Mouse (Mus musculus) lung, postnatal 0 days (tissue): Measurements from ENCODE around the gene Rnaseh2b. TPM values are rescaled to one million over a fixed set of nuclear protein-coding genes. Genes with fewer than 3 reads are reported as not detected.

ENCODE experiments used
- ATAC-seq: fragments of 200-750 bp; cut with Nextera tagmentation; 2 replicates; pipeline ENCODE4 v1.8.0; 2017; ENCODE audit warnings: moderate library complexity
- DNase-seq: peaks from one replicate; pipeline ENCODE4 v3.0.0-alpha.2; 2016; ENCODE audit warnings: low spot score
- H3K27ac ChIP-seq: fragments of 300-500 bp; sonication (generic); 2 replicates; pipeline ENCODE4 v1.5.1; 2014; ENCODE audit warnings: antibody characterized with exemption, mild to moderate bottlenecking, low read length, mixed read lengths
- H3K27me3 ChIP-seq: fragments of 300-500 bp; sonication (generic); replicated peaks from 2 replicates; pipeline ENCODE4 v1.6.1; 2014; ENCODE audit warnings: low read length, mixed read lengths; ENCODE audit not compliant: insufficient read depth
- H3K36me3 ChIP-seq: fragments of 300-500 bp; sonication (generic); 2 replicates; pipeline ENCODE4 v1.6.1; 2014; ENCODE audit warnings: low read length, mixed read lengths; ENCODE audit not compliant: insufficient read depth
- H3K4me1 ChIP-seq: fragments of 300-500 bp; sonication (generic); 2 replicates; pipeline ENCODE4 v1.6.1; 2014; ENCODE audit warnings: antibody characterized with exemption, low read depth, low read length, mixed read lengths; ENCODE audit not compliant: insufficient read depth
- H3K4me2 ChIP-seq: fragments of 300-500 bp; sonication (generic); replicated peaks from 2 replicates; pipeline ENCODE4 v1.6.1; 2014; ENCODE audit warnings: low read depth, mild to moderate bottlenecking, low read length, moderate library complexity, mixed read lengths
- H3K4me3 ChIP-seq: fragments of 300-500 bp; sonication (generic); 2 replicates; pipeline ENCODE4 v1.5.1; 2014; ENCODE audit warnings: low read depth, low read length
- H3K9ac ChIP-seq: fragments of 300-500 bp; sonication (generic); replicated peaks from 2 replicates; pipeline ENCODE4 v1.6.1; 2014; ENCODE audit warnings: low read depth, mild to moderate bottlenecking
- H3K9me3 ChIP-seq: fragments of 300-500 bp; sonication (generic); 2 replicates; pipeline ENCODE4 v1.6.1; 2016; ENCODE audit warnings: low read length, mixed read lengths
- CTCF ChIP-seq: IDR thresholded peaks from 2 replicates; pipeline ENCODE4 v1.5.1; 2016; ENCODE audit warnings: antibody characterized with exemption, mild to moderate bottlenecking
- EP300 ChIP-seq: IDR thresholded peaks from 2 replicates; pipeline ENCODE4 v1.6.1; 2016; ENCODE audit warnings: antibody characterized with exemption, mild to moderate bottlenecking, control low read depth
- WGBS: fragments of 180-500 bp; shearing (Covaris S2); extraction: QIAGEN DNeasy Blood & Tissue Kit; methylation state at CpG from one replicate; pipeline ENCODE4 v1.1.7; 2014; 5-methylcytosine and 5-hydroxymethylcytosine counted together
- polyA plus RNA-seq: library from polyadenylated mRNA; unstranded; fragments of >200 nt; fragmentation: Nextera tagmentation; extraction: Ambion mirVana; gene quantifications from 2 replicates; pipeline ENCODE4 v1.2.1, GENCODE M21; 2015

Rnaseh2b gene
- polyA plus RNA-seq = 27.5 and 27.8 TPM in 2 replicates

DNA sequence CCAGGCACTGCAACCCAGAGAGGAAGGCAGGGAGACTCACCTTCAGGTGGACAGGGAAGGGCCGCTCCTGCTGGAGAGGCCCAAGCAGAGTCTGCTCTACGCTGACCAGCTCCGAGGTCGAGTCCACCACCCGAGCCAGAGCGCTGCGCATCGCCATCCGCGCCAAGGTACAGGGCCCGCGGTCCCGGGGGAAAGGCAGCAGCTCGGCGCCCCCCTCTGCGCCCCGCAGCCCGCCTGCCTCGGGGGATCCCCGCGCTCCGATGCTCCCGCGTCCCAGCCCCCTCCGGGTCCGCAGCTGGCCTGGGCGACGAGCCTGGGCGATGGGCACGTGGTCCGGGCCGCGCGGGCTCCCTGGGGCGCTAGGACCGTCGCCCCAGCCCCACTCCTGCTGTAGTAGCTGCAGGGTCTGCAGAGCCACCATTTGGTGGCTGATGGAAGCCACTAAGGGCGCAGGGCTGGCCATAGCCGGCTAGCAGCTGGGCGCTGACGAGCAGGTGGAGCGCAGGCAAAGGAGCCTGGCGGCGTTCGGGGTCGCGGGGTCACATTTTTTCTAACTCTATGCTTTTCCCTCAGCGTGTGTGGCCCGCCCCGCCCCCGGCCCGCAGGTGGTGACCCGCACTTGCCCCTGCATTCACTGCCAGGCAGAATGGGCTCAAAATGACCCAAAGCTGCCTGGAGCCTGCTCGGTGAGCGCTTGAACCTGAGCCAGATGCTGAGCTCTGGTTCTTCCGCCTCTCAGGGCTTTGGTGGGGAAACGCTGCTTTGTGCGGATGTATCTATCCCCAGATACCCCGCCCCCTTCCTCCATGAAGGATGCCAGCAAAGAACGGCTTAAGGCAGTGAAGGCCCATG lies at the start of gene Rnaseh2b, which contains the start of gene Dleu7:
TSS of gene Rnaseh2b (plus strand) at position 102 of the 852 bp plus-strand sequence.
TSS of gene Dleu7 (minus strand) at position 560 of the 852 bp plus-strand sequence.
- Histone ChIP-seq H3K4me1 (peaks cover 6% of the 10 kb centered on the region; the same call in 1 of the 2 replicates), H3K9me3 (no peaks in the 10 kb centered on the region), H3K27me3 (no peaks in the 10 kb centered on the region), H3K27ac (no peak within 1 kb of the TSS), H3K4me3 (peak within 1 kb of the TSS; percentile 33), H3K36me3 (no peaks in the 10 kb centered on the region), H3K4me2 (peak within 1 kb of the TSS; percentile 85), H3K9ac (no peak within 1 kb of the TSS)
- ATAC-seq = no peak
- TF ChIP-seq EP300 = no peak
- TF ChIP-seq CTCF = no peak
- 2% methylated on average over 40 of the region's 60 CpGs for WGBS
- DNase-seq = peak; percentile 17

DNA sequence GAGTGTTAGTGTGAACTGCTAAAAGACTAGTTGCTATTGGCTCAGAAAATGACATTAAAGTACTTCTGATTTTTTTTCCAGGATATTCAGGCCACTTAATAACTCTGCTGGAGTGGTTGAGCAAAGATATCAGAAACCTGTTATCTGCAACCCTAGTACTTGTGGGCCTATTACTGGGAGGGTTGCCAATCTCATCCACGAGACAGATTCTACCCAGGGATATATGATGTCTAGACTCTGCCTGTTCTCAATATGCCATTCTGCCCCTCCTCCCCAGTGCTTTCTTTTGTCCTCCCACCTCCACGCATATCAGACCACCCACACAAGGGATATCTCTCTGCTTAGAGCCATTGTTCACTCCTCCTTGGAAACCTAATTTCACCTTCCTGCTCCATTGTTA lies 48.9 kb upstream of the Rnaseh2b start:
- Histone ChIP-seq H3K27ac (no peak overlapping the region), H3K9ac (no peak overlapping the region), H3K27me3 (no peaks in the 10 kb centered on the region), H3K9me3 (no peaks in the 10 kb centered on the region), H3K4me1 (no peaks in the 10 kb centered on the region), H3K4me2 (no peak overlapping the region), H3K4me3 (no peak overlapping the region), H3K36me3 (no peaks in the 10 kb centered on the region)
- ATAC-seq (no peak), DNase-seq (no peak)
- 37% methylated on average over 2 of the region's 2 CpGs for WGBS
- no peak for TF ChIP-seq CTCF
- TF ChIP-seq EP300 = no peak

DNA sequence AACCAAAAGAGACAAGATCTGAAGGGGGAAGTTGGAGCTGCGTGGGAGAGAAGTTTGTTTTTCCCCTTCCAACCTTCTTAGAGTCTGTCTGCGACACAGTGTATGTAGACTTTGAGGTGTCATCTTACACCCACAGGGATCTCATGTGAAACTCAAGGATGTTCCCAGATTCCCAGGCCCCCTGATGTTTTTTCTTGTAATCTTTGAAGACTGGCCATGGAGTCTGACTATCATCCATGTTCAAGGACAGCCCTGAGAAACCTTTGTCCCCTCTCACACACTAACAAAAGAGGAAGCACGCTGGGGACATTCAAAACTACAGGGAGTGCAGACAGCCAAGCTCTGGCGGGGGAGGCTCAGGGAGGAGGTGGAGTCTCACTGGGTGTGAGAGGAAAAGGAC lies 46.8 kb upstream of the Rnaseh2b start:
- no peaks in the 10 kb centered on the region for H3K9me3 ChIP-seq
- H3K27ac ChIP-seq = no peak overlapping the region
- ATAC-seq (peak; percentile 58), DNase-seq (peak; percentile 45)
- H3K4me1 ChIP-seq = no peaks in the 10 kb centered on the region
- no peak overlapping the region for H3K4me2 ChIP-seq
- no peak overlapping the region for H3K9ac ChIP-seq
- no peaks in the 10 kb centered on the region for H3K27me3 ChIP-seq
- no peaks in the 10 kb centered on the region for H3K36me3 ChIP-seq
- TF ChIP-seq CTCF (no peak), EP300 (no peak)
- 28% methylated on average over 4 of the region's 4 CpGs for WGBS
- no peak overlapping the region for H3K4me3 ChIP-seq

DNA sequence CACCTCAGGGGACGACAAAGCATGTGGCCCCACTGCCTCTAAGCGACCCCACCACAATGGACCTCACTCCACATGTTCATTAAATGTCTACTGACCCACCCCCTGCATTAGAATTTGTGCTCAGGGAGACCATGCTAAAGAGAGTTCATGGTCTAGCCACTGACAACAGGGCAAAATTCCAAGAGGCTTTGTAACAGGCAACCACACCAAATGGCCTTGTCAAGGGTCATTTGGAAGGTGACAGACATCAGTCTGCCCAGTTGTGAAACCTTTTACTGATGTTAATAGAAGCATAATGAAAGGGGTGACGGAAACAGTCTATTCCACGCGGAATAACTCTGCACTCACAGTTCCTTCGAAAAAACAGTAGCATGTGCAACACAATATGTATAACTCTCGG lies 44.0 kb upstream of the Rnaseh2b start:
- H3K4me3 ChIP-seq = no peak overlapping the region
- ATAC-seq (no peak), DNase-seq (no peak)
- no peak overlapping the region for H3K9ac ChIP-seq
- H3K36me3 ChIP-seq = no peaks in the 10 kb centered on the region
- H3K4me1 ChIP-seq = no peaks in the 10 kb centered on the region
- TF ChIP-seq CTCF = no peak
- no peak for TF ChIP-seq EP300
- no peaks in the 10 kb centered on the region for H3K9me3 ChIP-seq
- H3K4me2 ChIP-seq = no peak overlapping the region
- H3K27me3 ChIP-seq = no peaks in the 10 kb centered on the region
- 76% methylated on average over 7 of the region's 7 CpGs for WGBS
- no peak overlapping the region for H3K27ac ChIP-seq

DNA sequence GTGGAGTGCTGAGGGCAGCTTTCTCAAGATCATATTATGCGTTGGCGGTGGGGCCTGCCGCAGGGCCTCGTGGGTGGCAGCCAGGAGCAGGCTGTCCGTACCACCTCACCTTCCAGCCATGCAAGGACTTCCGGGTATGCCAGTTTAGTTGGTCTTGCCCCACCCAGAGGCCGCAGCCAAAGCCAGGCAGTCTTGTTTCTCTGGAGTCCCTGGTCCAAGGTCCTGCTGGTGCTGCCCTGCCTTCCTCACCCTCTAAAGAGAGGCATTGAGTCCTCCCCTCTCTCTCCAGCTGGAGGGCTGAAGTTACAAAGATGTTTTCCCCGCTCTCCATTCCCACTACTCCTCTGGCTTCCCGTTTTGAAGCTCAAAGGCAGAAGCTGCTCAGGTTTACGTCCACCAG lies 43.6 kb upstream of the Rnaseh2b start:
- no peak for DNase-seq
- Histone ChIP-seq H3K9me3 (no peaks in the 10 kb centered on the region), H3K9ac (no peak overlapping the region), H3K27me3 (no peaks in the 10 kb centered on the region), H3K36me3 (no peaks in the 10 kb centered on the region), H3K27ac (no peak overlapping the region), H3K4me2 (no peak overlapping the region), H3K4me3 (no peak overlapping the region), H3K4me1 (no peaks in the 10 kb centered on the region)
- no peak for ATAC-seq
- 75% methylated on average over 10 of the region's 10 CpGs for WGBS
- TF ChIP-seq EP300 = no peak
- TF ChIP-seq CTCF = no peak

DNA sequence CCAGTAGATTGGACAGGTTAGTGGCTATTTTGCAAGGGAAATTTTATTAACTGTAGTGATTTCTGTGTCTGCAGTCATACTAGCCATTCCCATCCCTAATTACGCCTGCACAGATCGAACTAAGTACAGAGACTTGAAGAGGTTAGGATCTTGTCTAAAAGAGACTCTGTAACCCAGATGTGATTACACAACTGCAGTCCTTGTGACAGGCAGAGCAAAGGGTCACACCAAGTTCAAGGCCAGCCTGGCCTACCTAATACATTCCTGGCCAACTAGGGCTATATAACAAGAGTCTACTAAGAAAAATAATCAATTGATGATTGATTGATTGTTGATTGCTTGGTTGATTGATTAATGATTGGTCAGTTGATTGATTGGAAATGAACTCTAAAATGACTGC lies 43.1 kb upstream of the Rnaseh2b start:
- Histone ChIP-seq H3K4me3 (no peak overlapping the region), H3K9me3 (no peaks in the 10 kb centered on the region), H3K36me3 (no peaks in the 10 kb centered on the region), H3K4me2 (no peak overlapping the region), H3K9ac (no peak overlapping the region), H3K27ac (no peak overlapping the region), H3K27me3 (no peaks in the 10 kb centered on the region), H3K4me1 (no peaks in the 10 kb centered on the region)
- ATAC-seq (no peak), DNase-seq (no peak)
- TF ChIP-seq EP300 = no peak
- no peak for TF ChIP-seq CTCF
- WGBS = 84% methylated on average over 2 of the region's 2 CpGs
